Mouse (Mus musculus) forebrain, postnatal 0 days (tissue): ENCODE data around the gene Atp2c1. TPM values are rescaled to one million over a fixed set of nuclear protein-coding genes. Genes with fewer than 3 reads are reported as not detected.

Experiments
- ATAC-seq: fragments of 200-750 bp; cut with Nextera tagmentation; 2 replicates; pipeline ENCODE4 v1.8.0; 2017; ENCODE audit warnings: mild to moderate bottlenecking, moderate library complexity
- DNase-seq: peaks from one replicate; pipeline ENCODE4 v3.0.0-alpha.2; 2015
- H3K27ac ChIP-seq: fragments of 300-500 bp; sonication (generic); 2 replicates; pipeline ENCODE4 v1.5.1; 2014; ENCODE audit warnings: low read depth, mild to moderate bottlenecking, antibody characterized with exemption, low read length, moderate library complexity, mixed read lengths
- H3K27me3 ChIP-seq: fragments of 300-500 bp; sonication (generic); 2 replicates; pipeline ENCODE4 v1.6.1; 2014; ENCODE audit warnings: mild to moderate bottlenecking, low read length, mixed read lengths; ENCODE audit not compliant: insufficient read depth
- H3K36me3 ChIP-seq: fragments of 300-500 bp; sonication (generic); 2 replicates; pipeline ENCODE4 v1.6.1; 2014; ENCODE audit warnings: mild to moderate bottlenecking, moderate library complexity; ENCODE audit not compliant: insufficient read depth
- H3K4me1 ChIP-seq: fragments of 300-500 bp; sonication (generic); 2 replicates; pipeline ENCODE4 v1.6.1; 2014; ENCODE audit warnings: antibody characterized with exemption; ENCODE audit not compliant: insufficient read depth
- H3K4me2 ChIP-seq: fragments of 300-500 bp; sonication (generic); 2 replicates; pipeline ENCODE4 v1.6.1; 2014; ENCODE audit warnings: low read depth, mild to moderate bottlenecking, moderate library complexity
- H3K4me3 ChIP-seq: fragments of 300-500 bp; sonication (generic); 2 replicates; pipeline ENCODE4 v1.5.1; 2014; ENCODE audit warnings: low read depth, low read length, mixed read lengths
- H3K9ac ChIP-seq: fragments of 300-500 bp; sonication (generic); 2 replicates; pipeline ENCODE4 v1.6.1; 2014; ENCODE audit warnings: mild to moderate bottlenecking
- H3K9me3 ChIP-seq: fragments of 300-500 bp; sonication (generic); 2 replicates; pipeline ENCODE4 v1.6.1; 2016; ENCODE audit warnings: low read length
- CTCF ChIP-seq: sonication (generic); IDR thresholded peaks from 2 replicates; pipeline ENCODE4 v1.5.1; 2016; ENCODE audit warnings: antibody characterized with exemption, control low read depth, low read depth
- WGBS: fragments of 180-500 bp; shearing (Covaris S2); extraction: QIAGEN DNeasy Blood & Tissue Kit; methylation state at CpG from one replicate; pipeline ENCODE4 v1.1.7; 2014; 5-methylcytosine and 5-hydroxymethylcytosine counted together
- polyA plus RNA-seq: library from polyadenylated mRNA; unstranded; fragments of >200 nt; fragmentation: Nextera tagmentation; extraction: Ambion mirVana; gene quantifications from 2 replicates; pipeline ENCODE4 v1.2.1, GENCODE M21; 2015
- total RNA-seq: library from RNA; depleted of rRNA; stranded (reverse); fragments of >200 nt; gene quantifications from 2 replicates; pipeline ENCODE4 v1.2.3, GENCODE M21; 2014

The Atp2c1 gene
- total and polyA plus RNA-seq, 2 experiments from 2014 or later: 80.6 to 207 TPM

DNA sequence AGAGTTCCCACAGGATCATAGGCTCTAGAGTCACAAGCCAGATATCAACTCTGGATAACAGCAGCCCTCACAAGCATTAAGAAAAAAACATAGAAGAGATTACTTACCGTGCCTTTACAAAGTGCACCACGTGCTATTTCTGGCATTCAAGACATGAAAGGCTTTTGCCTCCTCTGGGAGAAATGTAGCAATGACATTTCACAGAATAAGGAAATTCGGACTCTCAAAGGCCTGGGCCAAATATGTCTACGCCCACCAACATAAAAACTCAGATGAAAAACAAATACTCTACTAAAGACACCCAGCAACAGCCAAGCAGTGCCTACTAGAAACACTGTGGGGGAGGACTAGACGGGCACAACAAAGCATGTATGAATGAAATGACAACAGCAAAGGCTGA, 38.8 kb downstream of the Atp2c1 start:
- DNase-seq (no peak), ATAC-seq (no peak)
- Histone ChIP-seq H3K4me2 (no peak overlapping the region), H3K36me3 (no peaks in the 10 kb centered on the region), H3K9me3 (no peaks in the 10 kb centered on the region), H3K27ac (no peak overlapping the region), H3K9ac (no peak overlapping the region), H3K4me3 (no peak overlapping the region), H3K4me1 (0 out of 2 replicates have a peak, but pooled peaks cover 3% of the 10 kb centered on the region), H3K27me3 (no peaks in the 10 kb centered on the region)
- TF ChIP-seq CTCF: no peak
- 68% methylated on average over 5 of the region's 5 CpGs for WGBS

DNA sequence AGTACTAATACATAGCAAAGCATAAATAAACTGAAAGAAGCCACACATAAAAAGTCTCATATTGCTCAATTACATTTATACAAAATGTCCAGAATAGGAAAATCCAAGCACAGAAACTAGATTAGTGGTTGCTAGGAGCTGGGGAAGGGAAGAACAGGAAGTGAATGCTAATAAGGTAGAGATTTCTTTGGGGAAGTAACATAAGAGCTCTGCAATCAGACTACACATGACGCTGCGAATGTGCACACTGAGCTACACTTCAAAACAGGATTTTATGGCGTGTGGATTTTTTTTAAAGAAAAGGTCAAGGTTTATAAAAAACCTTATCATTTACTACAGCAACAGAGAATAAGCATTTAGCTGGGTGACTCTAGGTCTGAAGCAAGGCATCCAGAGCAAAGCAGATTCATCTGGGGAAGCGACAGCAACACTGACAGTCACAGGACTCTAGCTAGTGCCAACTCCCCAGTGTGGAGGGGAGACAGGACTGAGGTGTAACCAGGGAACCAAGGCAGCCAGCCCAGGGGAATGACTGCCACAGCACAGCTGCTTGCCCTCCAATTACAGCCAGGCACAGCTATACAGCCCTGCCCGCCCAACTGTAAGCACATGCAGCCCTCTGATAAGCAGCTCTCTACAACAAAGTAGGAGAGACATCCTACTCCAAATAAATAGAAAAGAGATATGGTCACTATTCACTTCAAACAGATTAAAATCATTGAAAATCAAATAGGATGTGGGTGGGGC, 42.6 kb downstream of the Atp2c1 start:
- Histone ChIP-seq H3K9ac (no peak overlapping the region), H3K4me1 (no peaks in the 10 kb centered on the region), H3K9me3 (no peaks in the 10 kb centered on the region), H3K27me3 (no peaks in the 10 kb centered on the region), H3K4me2 (no peak overlapping the region), H3K4me3 (no peak overlapping the region), H3K36me3 (no peaks in the 10 kb centered on the region), H3K27ac (0 out of 2 replicates have a peak overlapping the region, but pooled peaks have one; percentile 15)
- ATAC-seq (peak; percentile 72), DNase-seq (peak; percentile 21)
- 57% methylated on average over 5 of the region's 5 CpGs for WGBS
- no peak for TF ChIP-seq CTCF

DNA sequence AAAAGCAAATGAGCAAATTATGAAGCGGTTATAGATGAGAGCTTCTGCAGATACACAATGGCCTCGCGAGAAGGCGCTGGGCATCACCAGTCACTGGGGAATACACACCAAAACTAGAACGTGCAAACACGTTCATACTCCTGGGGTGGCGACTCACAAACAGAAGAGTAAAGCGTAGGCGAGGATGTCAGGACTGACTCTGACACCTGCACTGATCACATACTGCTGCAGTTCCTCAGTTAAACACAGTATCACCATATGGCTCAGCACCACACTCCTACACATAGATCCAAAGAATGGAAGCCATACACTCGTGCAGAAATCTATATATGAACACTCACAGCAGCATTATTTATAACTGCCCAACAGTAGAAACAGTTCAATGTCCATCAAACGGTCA, 43.2 kb downstream of the Atp2c1 start:
- Histone ChIP-seq H3K36me3 (no peaks in the 10 kb centered on the region), H3K9me3 (no peaks in the 10 kb centered on the region), H3K9ac (no peak overlapping the region), H3K27me3 (no peaks in the 10 kb centered on the region), H3K4me2 (no peak overlapping the region), H3K4me3 (no peak overlapping the region), H3K27ac (no peak overlapping the region), H3K4me1 (no peaks in the 10 kb centered on the region)
- 83% methylated on average over 11 of the region's 11 CpGs for WGBS
- no peak for DNase-seq
- ATAC-seq: no peak
- no peak for TF ChIP-seq CTCF

DNA sequence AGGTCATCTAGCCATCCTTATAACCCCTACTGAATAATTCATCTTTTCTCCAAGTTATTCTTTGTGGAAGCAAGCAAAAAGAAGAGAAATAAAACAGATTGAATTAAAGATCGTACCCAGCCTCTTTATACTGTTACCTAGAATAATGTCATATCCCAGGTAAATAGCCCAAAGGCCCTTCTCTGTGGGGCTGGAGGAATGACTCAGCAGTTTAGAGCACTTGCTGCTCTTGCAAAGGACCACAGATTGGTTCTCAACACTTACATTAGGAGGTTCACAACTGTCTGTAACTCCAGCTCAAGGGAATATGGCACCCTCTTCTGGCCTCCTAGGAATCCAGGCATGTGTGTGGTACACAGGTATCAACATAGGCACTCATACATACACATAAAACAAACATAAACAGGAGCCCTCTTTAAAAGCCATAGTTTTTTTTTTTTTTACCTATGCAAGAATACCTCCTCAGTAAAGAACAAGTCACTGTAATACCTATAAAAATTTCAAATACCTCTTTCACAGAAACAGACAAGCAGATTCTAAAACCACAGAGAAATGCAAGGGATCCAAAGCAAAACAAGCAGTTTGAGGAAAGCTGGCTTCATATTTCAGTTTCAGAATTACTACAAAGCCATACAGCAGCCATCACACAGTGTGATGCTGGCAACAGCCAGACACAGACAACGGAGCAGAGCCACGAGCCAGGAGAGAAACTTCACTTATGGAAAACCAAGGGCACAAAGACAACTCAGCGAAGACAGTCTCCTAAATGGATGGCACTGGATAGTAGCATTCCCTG, 44.2 kb downstream of the Atp2c1 start:
- 71% methylated on average over 4 of the region's 4 CpGs for WGBS
- Histone ChIP-seq H3K4me2 (no peak overlapping the region), H3K27ac (no peak overlapping the region), H3K27me3 (no peaks in the 10 kb centered on the region), H3K36me3 (no peaks in the 10 kb centered on the region), H3K9me3 (no peaks in the 10 kb centered on the region), H3K4me3 (no peak overlapping the region), H3K9ac (no peak overlapping the region), H3K4me1 (no peaks in the 10 kb centered on the region)
- ATAC-seq (no peak), DNase-seq (no peak)
- TF ChIP-seq CTCF: no peak

- Histone ChIP-seq H3K27ac (no peak overlapping the region), H3K9me3 (no peaks in the 10 kb centered on the region), H3K27me3 (no peaks in the 10 kb centered on the region), H3K4me1 (no peaks in the 10 kb centered on the region), H3K4me3 (no peak overlapping the region), H3K9ac (no peak overlapping the region), H3K36me3 (no peaks in the 10 kb centered on the region), H3K4me2 (no peak overlapping the region)
- DNase-seq: no peak
- no peak for TF ChIP-seq CTCF
- no peak for ATAC-seq
- WGBS: 51% methylated on average over 4 of the region's 4 CpGs
These were observed 45.0 kb downstream of the Atp2c1 start for GRCm38 (mm10) chr9:105482070-105482469.

- 65% methylated on average over 3 of the region's 3 CpGs for WGBS
- H3K27me3 ChIP-seq: no peaks in the 10 kb centered on the region
- DNase-seq (no peak), ATAC-seq (no peak)
- no peak overlapping the region for H3K4me3 ChIP-seq
- no peaks in the 10 kb centered on the region for H3K9me3 ChIP-seq
- no peaks in the 10 kb centered on the region for H3K36me3 ChIP-seq
- H3K4me1 ChIP-seq: no peaks in the 10 kb centered on the region
- no peak overlapping the region for H3K9ac ChIP-seq
- TF ChIP-seq CTCF: no peak
- no peak overlapping the region for H3K27ac ChIP-seq
- no peak overlapping the region for H3K4me2 ChIP-seq
These were observed 51.0 kb downstream of the Atp2c1 start for GRCm38 (mm10) chr9:105476134-105476533.

DNA sequence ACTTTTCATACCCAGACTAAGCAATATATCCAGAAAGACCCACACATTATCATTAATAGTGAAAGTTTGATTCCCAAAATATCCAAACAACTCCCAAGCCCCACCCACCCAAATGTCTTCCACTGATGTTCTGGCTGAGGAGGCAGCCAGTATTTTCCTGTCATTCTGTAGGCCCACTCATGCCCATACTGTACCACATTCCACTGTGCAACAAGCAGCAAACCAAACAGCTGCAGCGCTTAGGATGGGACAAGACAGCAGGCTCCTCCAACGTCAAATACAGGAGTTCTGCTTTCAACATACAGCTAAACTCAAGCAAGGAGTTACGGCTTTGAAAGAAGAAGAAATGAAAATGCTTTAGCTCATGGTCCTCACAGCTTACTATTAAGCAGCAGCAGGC, 52.2 kb downstream of the Atp2c1 start:
- Histone ChIP-seq H3K9me3 (no peaks in the 10 kb centered on the region), H3K27ac (no peak overlapping the region), H3K4me3 (no peak overlapping the region), H3K27me3 (no peaks in the 10 kb centered on the region), H3K4me2 (no peak overlapping the region), H3K36me3 (no peaks in the 10 kb centered on the region), H3K9ac (no peak overlapping the region), H3K4me1 (no peaks in the 10 kb centered on the region)
- TF ChIP-seq CTCF: no peak
- WGBS: 86% methylated on average over 3 of the region's 3 CpGs
- ATAC-seq: no peak
- DNase-seq: no peak
